Comparison of ENCODE assay signal across 8 mouse cellular contexts in the genomic region with DNA sequence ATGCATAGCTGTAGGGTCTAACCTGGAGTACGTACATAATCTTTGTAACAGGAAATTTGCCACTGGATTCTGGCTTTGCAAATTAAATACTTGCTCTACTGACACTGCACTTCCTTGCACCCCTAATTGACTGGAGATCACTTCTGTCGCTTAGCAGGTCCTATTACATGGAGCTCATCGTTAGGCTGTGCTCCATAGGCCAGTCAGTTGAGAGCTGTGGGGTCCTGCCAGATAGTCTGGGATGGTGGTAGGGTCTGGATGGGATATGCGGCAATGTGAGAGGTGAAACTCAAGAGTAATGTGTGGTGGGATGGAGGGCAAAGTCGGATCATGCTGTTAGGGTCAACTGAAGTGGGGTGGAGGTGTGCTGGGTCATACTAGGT. TPM values are rescaled to one million over a fixed set of nuclear protein-coding genes. Genes with fewer than 3 reads are reported as not detected.
DNase-seq lines count a peak whose midpoint lies in the region; ATAC-seq and TF ChIP-seq lines count a peak whose summit lies in the region.

No protein-coding gene starts in this region.

- H3K4me2 ChIP-seq in limb, embryonic 13.5 days (replicated peaks) = peak overlapping the region; percentile 69
- H3K4me2 ChIP-seq in stomach, embryonic 16.5 days (ENCODE audit: low read depth, low read length) = peak overlapping the region; percentile 81

- 11% methylated on average over 5 of the region's 5 CpGs for WGBS in cerebellum, adult 2 months
- 13% methylated on average over 5 of the region's 5 CpGs for WGBS in limb, embryonic 13.5 days
- WGBS in stomach, embryonic 16.5 days = 12% methylated on average over 5 of the region's 5 CpGs

- H3K27me3 ChIP-seq in cerebellum, adult 2 months (ENCODE audit: control insufficient read depth, insufficient read depth, low read length) = no peaks in the 10 kb centered on the region
- H3K27me3 ChIP-seq in limb, embryonic 13.5 days = no peaks in the 10 kb centered on the region
- H3K27me3 ChIP-seq in stomach, embryonic 16.5 days (ENCODE audit: control insufficient read depth, insufficient read depth, low read length) = no peaks in the 10 kb centered on the region

- DNase-seq in cerebellum, adult 2 months = no peak
- no peak for DNase-seq in cerebellum, adult 11-12 months
- DNase-seq in thymus, postnatal 0 days (ENCODE audit: low spot score) = peak; percentile 6
- DNase-seq in thymus, postnatal 10 days (ENCODE audit: low spot score in 2 of 2) = no peak
- no peak for DNase-seq in gastrocnemius, postnatal 10 days

- no peak overlapping the region for H3K27ac ChIP-seq in cerebellum, adult 2 months (ENCODE audit: insufficient read depth, low read length)
- H3K27ac ChIP-seq in limb, embryonic 13.5 days = no peak overlapping the region
- H3K27ac ChIP-seq in stomach, embryonic 16.5 days (ENCODE audit: low read length) = no peak overlapping the region

- no peak for TF ChIP-seq CTCF in cerebellum, adult 2 months (IDR thresholded peaks at IDR 0.05; ENCODE audit: borderline replicate concordance, insufficient read depth, low read depth, low read length)

- peak overlapping the region; percentile 75 for H3K9ac ChIP-seq in limb, embryonic 13.5 days
- H3K9ac ChIP-seq in stomach, embryonic 16.5 days (ENCODE audit: low read length) = peak overlapping the region; percentile 90

- TF ChIP-seq POLR2A in cerebellum, adult 2 months (IDR thresholded peaks at IDR 0.05; ENCODE audit: borderline replicate concordance, insufficient read depth, low read length) = no peak

- H3K4me1 ChIP-seq in cerebellum, adult 2 months (ENCODE audit: control insufficient read depth, insufficient read depth, low read length) = peaks cover 9% of the 10 kb centered on the region
- H3K4me1 ChIP-seq in limb, embryonic 13.5 days = peaks cover 15% of the 10 kb centered on the region
- peaks cover 12% of the 10 kb centered on the region; the same call in 1 of the 2 replicates for H3K4me1 ChIP-seq in stomach, embryonic 16.5 days (ENCODE audit: control insufficient read depth, insufficient read depth, low read length)

- no peak for ATAC-seq in limb, embryonic 13.5 days (ENCODE audit: low FRiP score, low read depth)
- ATAC-seq in stomach, embryonic 16.5 days (ENCODE audit: insufficient read depth, low FRiP score) = peak; percentile 6; the same call in 1 of the 2 replicates
- ATAC-seq in frontal cortex, adult (ENCODE audit: low TSS enrichment) = no peak

- H3K36me3 ChIP-seq in limb, embryonic 13.5 days = peaks cover 56% of the 10 kb centered on the region
- peaks cover under 1% of the 10 kb centered on the region for H3K36me3 ChIP-seq in stomach, embryonic 16.5 days (ENCODE audit: control insufficient read depth, insufficient read depth, low read length)

- peak overlapping the region; percentile 100 for H3K4me3 ChIP-seq in cerebellum, adult 2 months (replicated peaks; ENCODE audit: insufficient read depth, low read depth, low read length)
- peak overlapping the region; percentile 80 for H3K4me3 ChIP-seq in limb, embryonic 13.5 days
- peak overlapping the region; percentile 74 for H3K4me3 ChIP-seq in stomach, embryonic 16.5 days (replicated peaks; ENCODE audit: low read length)

- H3K9me3 ChIP-seq in limb, embryonic 13.5 days = no peaks in the 10 kb centered on the region
- H3K9me3 ChIP-seq in stomach, embryonic 16.5 days (replicated peaks; ENCODE audit: control insufficient read depth, low read length) = no peaks in the 10 kb centered on the region

RNA-seq across cellular contexts. Expression of a gene that starts 0.7 kb away (rescaled TPM):
- 0.65 and 1.1 TPM in 2 replicates for polyA plus RNA-seq in cerebellum, adult 2 months (2012; rRNA removed)
- polyA plus RNA-seq in thymus, postnatal 0 days (2015; fragmentation: Nextera tagmentation; extraction: Ambion mirVana) = 32.1 and 33.6 TPM in 2 replicates
- 42.9 and 43.8 TPM in 2 replicates for polyA plus RNA-seq in limb, embryonic 13.5 days (2015; fragmentation: Nextera tagmentation; extraction: Ambion mirVana)
- 29.4 and 29.6 TPM in 2 replicates for polyA plus RNA-seq in stomach, embryonic 16.5 days (2015; fragmentation: Nextera tagmentation; extraction: Ambion mirVana)
- total RNA-seq in gastrocnemius, postnatal 10 days (2021) = 1 to 10 TPM; 2.2 to 2.9 TPM

RNA-seq across cellular contexts. Expression of a gene that starts 0.7 kb away (rescaled TPM):
- 81.7 and 83.7 TPM in 2 replicates for polyA plus RNA-seq in cerebellum, adult 2 months (2012; rRNA removed)
- 53.5 and 54.9 TPM in 2 replicates for polyA plus RNA-seq in thymus, postnatal 0 days (2015; fragmentation: Nextera tagmentation; extraction: Ambion mirVana)
- 64.7 and 65.4 TPM in 2 replicates for polyA plus RNA-seq in limb, embryonic 13.5 days (2015; fragmentation: Nextera tagmentation; extraction: Ambion mirVana)
- 41.1 and 45.6 TPM in 2 replicates for polyA plus RNA-seq in stomach, embryonic 16.5 days (2015; fragmentation: Nextera tagmentation; extraction: Ambion mirVana)
- total RNA-seq in gastrocnemius, postnatal 10 days (2021) = 10 to 100 TPM; 15.4 to 19.0 TPM

RNA-seq across cellular contexts. Expression of a gene that starts 26.7 kb away (rescaled TPM):
- not detected in 2 replicates for polyA plus RNA-seq in cerebellum, adult 2 months (2012; rRNA removed)
- not detected in 2 replicates for polyA plus RNA-seq in thymus, postnatal 0 days (2015; fragmentation: Nextera tagmentation; extraction: Ambion mirVana)
- not detected in 2 replicates for polyA plus RNA-seq in limb, embryonic 13.5 days (2015; fragmentation: Nextera tagmentation; extraction: Ambion mirVana)
- polyA plus RNA-seq in stomach, embryonic 16.5 days (2015; fragmentation: Nextera tagmentation; extraction: Ambion mirVana) = not detected in 2 replicates
- not detected for total RNA-seq in gastrocnemius, postnatal 10 days (2021)

Comparison
In these comparisons a context has a peak if more than half of its experiments do, and no peak if none do; other contexts are left out.
1. RNA of a gene that starts 0.7 kb away (polyA plus RNA-seq): 42.9 to 43.8 TPM in limb, embryonic 13.5 days, 32.1 to 33.6 TPM in thymus, postnatal 0 days and 29.4 to 29.6 TPM in stomach, embryonic 16.5 days; 0.65 to 1.1 TPM in cerebellum, adult 2 months; every median in the first group is over 10 times any median in the second.
2. Peak in every context shown above with its lines, with median percentiles within 50 percentile points of each other: H3K4me3 ChIP-seq.